Mouse (Mus musculus): ENCODE measurements around the gene Ptprm.

Ptprm gene

DNA sequence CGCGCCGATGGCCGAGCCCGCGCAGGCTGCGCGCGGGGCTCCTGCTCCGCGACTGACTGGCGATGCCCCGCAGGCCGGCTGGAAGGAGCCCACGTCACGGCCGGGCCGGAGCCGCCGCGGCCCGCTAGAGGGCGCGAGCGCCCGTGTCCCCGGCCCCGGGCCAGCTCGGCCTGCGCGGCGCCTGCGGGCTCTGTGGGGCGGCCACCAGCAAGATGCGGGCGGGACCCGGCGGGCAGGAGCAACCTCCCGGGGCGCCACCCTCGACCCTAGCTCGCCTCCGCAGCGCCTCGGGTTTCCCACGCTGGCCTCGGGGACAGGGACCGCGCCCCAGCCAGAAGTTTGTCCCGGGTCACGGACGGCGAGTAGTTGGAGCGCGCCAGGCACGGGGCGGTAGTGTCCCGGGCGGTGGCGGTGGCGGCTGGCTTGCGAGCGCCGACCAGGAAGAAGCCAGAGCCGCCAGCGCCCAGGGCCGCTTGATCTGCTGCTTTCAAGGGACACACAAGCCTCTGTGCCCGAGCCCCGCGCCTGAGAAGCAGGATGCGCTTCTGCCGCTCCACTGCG lies at the start of gene Ptprm:
TSS of gene Ptprm (minus strand) at position 7 of the 561 bp plus-strand sequence.
- no peak for DNase-seq (ENCODE audit: low spot score)

DNA sequence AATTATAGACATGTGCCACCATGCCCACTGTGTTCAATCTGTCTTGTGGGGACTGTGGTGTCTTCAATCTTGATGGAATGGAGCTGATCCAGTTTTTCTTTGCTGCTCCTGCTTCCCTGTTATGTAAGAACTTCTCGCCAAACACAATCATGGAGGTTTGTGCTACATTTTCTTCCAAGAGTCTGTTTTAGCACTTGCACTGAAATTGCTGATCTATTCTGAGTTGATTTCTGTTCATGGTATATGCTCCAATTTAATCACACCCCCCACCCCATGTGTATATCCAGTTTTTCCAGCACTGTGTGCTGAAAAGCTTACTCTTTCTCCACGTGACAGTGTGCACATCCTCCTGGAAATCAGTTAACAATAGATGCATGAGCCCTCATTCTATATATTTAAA lies 41.9 kb upstream of the Ptprm start:
- DNase-seq (ENCODE audit: low spot score) = no peak

DNA sequence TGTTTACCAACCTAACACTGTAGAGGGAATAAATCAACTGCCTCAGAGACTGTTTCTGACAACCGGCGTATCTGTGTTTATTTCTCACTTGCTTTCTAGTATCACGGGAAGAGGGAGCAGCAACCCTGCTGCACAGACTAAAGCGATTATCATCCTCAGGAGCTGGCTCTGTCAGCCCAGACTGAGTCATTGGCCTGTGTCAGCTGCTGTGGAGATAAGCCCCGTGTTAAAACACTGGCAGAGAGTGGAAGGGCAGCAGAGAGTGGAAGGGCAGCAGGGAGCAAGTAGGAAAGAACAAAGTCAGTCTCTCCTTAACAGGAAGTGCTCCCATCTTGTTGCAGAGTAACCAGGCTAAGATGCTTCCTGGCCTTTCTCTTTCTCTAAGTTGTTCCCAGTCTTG lies 36.6 kb upstream of the Ptprm start:
- no peak for DNase-seq (ENCODE audit: low spot score)

DNA sequence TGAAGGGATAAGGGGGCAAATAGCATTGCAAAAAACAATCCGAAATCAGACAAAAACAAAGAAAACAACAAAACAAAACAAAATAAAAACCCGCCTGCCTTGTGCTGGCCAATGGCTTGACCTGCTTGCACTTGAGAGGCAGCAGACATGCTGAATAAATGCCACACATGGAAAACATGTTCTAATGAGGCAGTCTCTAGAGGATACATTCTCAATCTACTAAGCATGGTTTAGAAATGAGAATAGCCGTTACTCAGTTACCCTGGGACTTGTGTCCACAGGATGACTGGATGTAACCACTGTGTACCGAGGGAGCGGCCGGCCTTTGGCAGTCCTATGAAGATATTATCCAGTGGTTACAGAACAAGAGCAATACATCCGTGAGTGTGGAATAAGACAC lies 33.9 kb upstream of the Ptprm start:
- DNase-seq (ENCODE audit: low spot score) = no peak

DNA sequence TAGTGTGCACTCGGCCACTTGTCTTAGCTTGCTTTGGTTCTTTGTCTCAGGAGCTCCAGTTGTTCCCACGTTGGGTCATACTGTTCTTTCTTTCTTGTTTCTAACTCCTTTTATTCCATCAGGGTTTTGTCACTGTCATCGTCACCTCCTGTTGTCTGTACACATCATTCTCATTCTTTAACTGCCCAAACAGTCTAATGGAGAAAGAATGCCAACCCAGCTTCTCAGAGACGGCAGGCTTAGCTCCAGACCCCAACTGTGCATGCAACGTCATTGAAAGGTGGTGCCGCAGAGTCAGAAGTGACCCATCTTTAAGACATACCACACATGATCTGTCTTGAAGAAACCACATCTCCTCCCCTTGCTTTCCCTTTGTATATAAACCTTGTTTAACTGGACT lies 31.0 kb upstream of the Ptprm start:
- no peak for DNase-seq (ENCODE audit: low spot score)

DNA sequence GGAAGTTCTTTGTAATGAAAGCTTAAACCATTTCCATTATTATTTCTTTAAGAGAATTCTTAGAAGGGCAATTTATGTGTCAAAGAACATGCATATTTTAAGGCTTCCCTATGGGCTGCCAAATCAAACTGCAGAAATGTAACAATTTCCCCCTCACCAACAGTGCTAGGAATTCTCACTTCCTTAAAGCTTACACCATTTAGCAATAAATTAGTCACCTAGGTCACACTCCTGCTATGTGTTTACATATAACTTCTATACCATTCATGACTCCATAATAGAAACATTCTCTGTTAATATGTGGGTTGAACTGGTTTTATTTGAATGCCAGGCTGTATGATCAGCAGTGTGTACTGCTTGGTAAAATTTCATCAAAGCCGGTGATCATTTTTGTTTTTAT lies 29.4 kb upstream of the Ptprm start:
- DNase-seq (ENCODE audit: low spot score) = no peak

DNA sequence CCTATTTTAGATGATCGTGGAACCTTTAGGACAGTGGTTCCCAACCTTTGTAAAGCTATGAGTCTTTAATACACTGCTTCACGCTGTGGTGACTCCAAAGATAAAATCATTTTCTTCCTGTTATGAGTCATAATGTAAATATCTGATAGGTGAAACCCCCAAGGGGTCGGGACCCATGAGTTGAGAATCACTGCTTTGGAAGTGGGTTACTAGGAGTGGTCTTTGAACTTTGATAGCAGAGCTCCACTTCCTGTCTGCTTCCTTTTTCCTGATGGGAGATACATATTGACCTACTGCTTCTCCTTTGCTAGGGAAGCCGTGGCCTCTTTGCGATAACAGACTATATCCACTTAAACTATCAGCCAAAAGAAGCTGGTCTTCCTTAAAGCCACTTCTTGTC lies 27.4 kb upstream of the Ptprm start:
- no peak for DNase-seq (ENCODE audit: low spot score)

DNA sequence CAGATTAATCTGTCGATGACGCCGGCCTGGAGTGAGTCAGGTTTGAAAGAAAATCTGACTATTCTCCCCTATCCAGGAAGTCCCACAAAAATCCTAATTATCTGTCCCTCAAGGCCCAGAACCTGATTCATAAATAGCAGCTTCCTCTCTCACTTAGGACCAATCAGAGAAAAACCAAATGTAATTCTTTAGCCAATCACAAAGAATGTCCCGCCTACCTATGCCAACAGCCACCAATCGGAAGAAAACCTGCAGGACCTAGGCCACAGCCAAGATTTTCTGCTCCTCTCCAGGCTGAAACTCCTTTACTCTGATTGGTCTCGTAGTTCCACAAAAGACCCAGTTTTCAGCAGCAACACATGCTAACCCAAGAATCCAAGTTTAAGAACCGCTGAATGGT lies 13.6 kb upstream of the Ptprm start:
- DNase-seq (ENCODE audit: low spot score) = no peak

DNA sequence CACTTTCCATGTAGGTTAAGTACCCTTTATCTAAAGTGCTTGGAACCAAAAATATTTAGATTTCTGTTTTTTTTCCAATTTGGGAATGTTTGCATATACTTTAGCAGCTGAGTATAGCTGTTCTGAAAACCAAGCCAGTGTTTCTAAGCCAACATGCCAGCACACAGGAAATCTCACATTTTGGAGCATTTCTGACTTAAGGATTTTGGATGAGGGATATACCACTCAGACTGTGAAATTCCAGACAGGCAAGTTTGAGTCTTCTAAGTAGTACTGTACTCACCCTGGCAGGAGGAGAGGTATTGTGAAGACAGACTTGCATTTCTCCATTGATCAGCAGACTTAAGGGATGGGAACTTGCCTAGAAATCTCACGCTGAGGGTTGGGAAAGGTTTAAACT lies 10.2 kb upstream of the Ptprm start:
- DNase-seq (ENCODE audit: low spot score) = no peak

DNA sequence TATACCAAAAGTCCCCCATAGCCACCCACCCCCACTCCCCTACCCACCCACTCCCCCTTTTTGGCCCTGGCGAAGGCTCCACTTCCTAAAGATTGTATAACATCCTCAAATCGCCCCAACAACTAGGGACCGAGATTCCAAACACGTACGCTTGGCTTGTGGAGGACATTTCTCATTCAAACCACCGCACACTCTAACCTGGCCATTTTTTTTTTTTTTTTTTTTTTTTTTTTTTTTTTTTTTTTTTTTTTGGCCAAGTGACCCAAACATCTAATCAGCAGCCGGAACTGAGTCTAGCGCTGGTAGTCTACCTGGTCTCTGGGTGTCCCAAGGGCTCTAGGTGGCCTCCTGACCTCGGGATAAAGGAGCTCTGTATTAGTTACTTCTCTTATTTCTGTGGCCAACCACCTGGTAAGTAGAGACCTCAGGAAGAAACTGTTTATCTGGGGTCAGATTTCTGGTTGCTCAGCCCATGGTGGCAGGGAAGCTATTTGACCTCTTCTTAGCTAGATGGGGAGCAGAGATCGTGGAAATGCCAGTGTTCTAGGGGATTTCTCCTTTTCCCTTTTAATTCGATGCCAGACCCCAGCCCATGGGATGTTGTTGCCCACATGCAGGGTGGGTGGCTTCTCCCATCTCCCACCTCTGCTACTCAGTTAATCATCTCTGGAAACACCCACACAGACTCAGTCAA lies 9.3 kb upstream of the Ptprm start:
- no peak for DNase-seq (ENCODE audit: low spot score)

DNA sequence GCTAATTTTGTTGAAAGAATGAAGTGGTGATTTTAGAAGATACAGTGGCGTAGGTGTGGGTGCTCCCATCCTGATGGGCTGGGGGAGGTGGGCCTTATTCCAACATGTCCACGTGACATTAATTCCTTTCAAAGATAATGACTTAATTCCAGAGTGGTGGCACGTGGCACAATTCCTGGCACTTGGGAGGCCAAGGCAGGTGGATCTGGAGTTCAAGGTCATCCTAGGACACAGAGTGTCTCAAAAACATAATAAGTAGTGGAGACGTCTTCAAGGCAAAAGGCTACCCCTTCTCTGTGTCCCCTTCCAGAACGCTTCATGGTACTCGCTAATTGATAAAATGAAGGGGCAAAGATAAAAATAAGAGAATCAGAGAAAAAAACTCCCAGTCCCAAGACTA lies 7.9 kb upstream of the Ptprm start:
- DNase-seq (ENCODE audit: low spot score) = no peak

DNA sequence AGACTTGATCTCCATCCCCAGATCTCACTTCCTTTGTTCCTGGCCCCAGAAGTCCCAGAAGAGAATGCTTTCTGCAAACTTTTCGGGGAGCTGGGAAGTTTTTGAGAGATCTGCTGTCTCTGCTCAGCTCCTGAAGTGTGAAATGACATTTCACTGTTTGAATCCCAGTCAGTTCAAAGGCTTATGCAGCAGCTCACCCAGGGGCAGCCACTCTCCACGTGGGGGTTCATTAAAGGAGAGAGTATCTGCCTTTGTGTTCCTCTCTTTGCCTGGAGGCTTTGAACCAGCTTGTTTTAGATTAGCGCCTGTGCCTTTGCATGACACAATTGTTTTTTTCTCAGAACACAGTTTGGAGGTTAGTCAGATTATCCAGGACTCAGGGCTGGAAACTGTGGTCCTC lies 6.3 kb upstream of the Ptprm start:
- no peak for DNase-seq (ENCODE audit: low spot score)

DNA sequence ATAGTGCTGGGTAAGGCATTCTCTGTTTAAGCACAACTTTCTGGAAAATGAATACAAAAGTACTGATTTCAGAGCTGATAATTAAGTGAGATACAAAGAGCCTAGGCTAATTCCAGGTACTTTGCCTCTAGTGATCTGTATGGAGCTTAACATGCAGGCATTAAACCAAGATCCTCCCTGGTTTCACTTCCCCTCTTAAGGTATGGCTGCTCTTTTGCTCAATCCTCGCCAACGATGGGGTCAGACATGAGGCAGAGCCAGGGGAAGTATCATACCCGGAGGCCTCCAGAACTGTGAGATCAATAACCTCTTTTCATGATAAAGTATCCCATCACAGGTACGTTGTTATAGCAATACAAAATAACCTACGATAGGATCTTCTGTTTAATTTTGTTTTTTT lies 5.3 kb upstream of the Ptprm start:
- DNase-seq (ENCODE audit: low spot score) = no peak

DNA sequence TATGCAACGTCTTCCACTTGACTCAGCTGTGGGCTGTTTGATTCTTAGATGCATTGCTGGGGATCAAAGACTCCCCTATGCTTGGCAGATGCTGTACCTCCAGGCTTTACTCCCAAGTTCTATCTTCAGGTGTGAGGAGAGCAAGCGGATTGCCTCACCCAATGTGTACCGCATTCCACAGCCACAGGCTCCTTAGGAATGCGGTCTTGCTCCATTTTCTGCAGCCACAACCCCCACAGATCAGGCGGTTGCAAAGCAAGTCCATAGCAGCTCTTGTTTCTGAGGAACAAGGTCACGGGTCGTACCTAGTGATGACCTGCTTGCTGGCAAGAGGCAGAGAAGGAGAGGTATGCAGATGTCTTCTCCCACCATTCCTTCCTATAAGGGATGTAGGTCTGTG lies 4.3 kb upstream of the Ptprm start:
- no peak for DNase-seq (ENCODE audit: low spot score)

DNA sequence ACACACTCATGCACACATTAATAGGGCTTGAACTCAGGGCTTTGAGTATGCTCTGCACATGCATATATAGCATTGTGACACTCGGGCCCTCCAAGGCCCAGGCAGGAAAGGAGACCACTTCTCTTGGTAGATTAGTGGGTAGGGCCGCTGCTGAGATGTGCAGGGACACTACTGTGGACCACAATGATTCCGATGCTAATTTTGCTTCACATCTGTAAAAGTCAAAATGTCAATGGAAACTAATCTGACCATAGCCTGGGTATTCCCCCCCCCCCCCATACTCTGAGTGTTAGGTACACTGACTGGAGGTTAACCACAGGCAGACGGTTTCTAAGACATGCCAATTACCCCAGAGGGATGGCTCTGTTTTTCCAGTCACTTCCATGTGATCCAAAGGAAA lies 2.9 kb upstream of the Ptprm start:
- no peak for DNase-seq (ENCODE audit: low spot score)

DNA sequence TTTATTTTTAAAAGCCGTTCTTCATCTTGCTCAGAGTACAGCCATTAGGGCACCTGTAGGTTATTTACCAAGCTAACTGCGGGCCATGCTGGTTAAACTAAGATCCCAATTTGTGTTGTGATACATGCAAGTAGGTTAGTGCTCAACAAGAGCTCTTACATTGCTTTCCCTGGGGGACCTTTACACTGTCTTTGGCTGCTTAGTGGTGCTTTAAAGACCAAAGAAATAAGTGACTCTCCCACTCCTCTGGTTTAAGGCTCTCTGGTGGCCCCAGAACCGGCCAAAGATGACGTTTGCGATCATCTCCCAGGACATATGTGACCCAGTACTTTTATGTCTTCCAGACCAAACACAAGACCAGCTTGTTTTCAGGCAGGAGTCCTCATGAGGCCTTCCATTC lies 994 bp upstream of the Ptprm start:
- no peak for DNase-seq (ENCODE audit: low spot score)

DNA sequence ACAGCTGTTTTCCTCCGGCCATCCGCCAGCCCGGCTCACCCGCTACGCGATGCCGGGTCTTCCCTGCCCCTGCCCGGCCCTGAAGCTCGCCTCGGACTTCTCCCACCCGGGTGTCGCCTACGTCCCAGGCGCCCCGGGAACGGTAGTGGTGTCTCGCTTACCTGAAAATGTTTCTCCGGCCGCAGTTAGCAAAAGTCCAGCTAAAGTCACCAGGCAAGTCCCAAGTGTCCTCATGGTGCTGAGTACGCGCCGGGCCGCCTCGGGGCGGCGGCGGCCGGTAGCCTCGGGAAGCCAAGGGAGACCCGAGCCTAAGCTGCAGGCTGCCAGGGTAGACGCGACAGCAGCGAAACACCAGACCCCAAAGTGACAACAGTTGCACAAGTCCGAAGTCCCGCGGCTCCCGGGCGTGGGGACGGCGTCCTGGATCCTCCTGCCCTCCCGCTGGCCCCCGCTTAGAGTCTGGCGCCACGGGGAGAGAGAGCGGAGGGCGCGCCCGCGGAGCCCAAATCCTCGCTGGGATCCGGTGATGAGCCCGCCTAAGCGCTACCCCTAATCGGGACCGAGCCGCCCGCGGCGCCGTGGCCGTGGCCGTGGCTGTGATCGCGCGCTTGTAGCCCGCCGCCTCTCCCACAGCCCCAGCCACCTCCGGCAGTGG lies 334 bp downstream of the Ptprm start:
- no peak for DNase-seq (ENCODE audit: low spot score)

DNA sequence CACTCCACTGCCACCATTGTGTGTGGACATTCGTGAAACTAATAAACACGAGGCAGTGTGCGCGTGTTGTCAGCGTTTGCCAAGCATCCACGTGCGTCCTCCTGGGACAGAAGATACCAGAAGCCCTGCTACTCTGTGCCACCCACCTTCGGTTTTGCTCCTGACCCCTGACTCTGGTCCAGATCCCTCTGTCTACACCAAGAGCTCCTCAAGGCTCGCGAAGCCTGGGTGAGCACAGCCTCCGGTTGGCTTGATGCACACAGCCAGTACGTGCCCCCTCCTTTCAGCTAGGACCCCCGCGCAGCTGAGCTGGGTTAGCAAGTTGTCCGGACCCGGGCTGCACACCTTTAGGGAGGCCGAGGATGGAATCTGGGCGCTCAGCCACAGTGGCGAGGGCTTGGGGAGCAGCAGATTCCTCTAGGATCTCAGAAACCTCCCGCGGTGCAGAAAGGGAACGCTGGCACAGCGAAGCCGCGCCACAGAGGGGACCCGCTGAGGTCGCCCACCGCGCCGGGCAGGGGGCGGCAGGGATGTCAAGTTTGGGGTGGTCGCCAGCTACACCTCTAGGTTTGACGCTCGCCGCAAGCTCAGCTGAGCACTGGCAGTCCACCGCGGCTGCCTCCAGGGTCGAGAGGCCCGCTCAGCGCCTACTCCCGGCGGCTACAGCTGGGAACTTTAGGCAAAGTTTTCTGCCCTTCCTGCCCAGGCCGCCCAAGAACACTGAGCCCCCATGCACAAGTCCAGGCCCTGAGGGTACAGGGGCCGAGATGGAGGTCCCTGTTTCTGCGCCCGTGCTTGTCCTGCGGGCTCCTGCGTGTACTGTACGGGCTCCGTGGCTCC lies 1.1 kb downstream of the Ptprm start:
- DNase-seq (ENCODE audit: low spot score) = no peak

DNA sequence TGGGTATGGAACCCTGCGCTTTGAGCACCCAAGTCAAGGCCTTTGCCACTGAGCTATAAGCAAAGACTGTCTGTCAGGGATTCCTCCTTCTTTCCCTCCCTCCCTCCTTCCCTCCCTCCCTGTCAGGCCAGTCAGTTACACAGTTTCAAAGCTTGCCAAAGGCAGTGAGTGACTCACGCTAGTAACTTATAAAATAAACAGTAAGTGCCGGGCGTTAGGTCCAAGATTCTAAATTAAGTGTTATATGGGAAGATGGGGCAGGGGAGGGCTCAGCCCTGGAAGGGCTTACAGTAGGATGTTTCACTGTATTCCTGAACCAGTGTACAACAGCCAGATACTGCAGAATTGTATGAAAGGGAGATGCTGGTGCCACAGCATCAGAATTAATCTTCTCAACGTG lies 2.8 kb downstream of the Ptprm start:
- DNase-seq (ENCODE audit: low spot score) = no peak

DNA sequence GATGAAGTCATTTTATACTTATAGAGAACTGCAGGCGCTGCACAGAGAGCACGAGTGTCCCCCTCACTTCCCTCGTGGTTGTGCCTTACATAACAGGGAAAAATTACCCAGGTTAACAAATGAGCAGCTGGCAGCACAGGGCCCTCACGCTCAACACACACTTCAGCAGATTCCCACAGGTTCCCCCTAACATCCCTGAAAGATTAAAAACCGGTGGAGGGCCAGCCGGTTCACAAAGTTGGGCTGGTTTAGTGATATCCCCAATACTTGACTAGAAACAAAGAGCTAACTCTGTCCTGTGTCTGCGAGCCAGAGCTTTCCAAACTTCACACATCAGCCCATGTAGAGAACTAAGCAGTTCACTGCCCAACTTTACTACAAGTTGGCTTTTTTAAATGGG lies 3.7 kb downstream of the Ptprm start:
- no peak for DNase-seq (ENCODE audit: low spot score)

DNA sequence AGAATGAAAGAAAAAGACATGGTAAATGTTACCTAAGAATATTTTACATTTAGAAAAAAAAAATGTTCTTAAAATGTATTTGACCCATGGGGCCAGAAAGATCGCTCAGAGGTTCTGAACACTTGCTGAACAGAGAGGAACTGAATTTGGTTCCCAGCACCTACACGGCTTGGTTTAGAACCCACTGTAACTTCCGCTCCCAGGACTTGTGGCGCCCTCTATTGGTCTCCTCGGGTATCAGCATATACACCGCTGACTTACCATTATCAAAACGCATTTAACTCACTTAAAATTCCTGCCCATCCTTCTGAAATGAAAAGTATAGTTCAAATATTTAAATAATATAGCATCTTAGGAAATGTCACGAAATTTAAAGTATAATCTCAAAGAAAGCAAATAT lies 4.7 kb downstream of the Ptprm start:
- DNase-seq (ENCODE audit: low spot score) = no peak

DNA sequence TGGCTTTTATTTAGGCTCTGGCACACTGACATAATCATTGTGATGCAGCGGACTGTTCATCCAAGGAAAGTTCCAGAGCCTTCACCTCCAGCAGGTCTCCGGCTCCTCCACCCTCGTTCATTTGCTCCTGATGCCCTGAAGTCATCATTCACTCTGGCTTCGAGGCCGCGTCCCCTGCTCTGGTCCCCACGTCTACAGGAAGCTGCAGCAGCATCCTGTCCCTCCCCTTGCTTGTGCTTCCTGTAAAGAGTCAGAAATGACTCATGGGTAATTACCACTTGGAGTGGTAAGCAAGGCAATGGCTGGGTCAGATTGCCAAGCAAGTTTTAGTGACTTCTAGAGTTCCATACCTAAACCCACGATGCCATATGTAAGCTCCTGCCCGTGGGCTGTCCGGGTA lies 7.3 kb downstream of the Ptprm start:
- no peak for DNase-seq (ENCODE audit: low spot score)

DNA sequence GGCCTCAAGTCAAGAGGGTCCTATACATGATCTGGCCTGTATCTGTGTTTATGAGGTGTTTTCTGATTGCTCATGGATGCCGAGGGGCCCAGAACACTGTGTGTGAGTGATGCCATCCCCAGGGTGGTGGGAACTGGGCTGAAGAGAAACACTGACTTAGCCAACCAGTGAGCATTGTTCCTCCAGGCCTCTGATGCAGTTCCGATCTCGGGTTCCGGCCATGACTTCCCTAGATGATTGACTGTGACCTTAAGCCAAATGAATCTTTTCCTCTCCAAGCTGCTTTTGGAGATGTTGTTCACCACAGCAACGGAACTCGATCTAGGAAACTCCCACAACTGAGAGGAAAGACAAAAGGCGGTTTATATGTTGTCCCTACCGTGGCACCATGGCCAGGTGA lies 9.1 kb downstream of the Ptprm start:
- no peak for DNase-seq (ENCODE audit: low spot score)
